Mouse (Mus musculus) cerebellum, adult 18-20 months (tissue): ENCODE data around the gene Mob1a.
A peak's percentile ranks its signal among the peaks of the same experiment; 100 is the strongest.

Experiments used
- DNase-seq, 2 experiments: peaks; one replicate each; pipeline ENCODE4 v3.0.0; 2021

Mob1a gene

GRCm38 (mm10) chr6:83325525-83326393, at the start of gene Mob1a, which contains the start of gene Mthfd2:
Gene Mob1a (plus strand): TSS chr6:83326016.
Gene Mthfd2 (minus strand): TSS chr6:83325908.
- peak; percentile 94 to 96 for DNase-seq

GRCm38 (mm10) chr6:83277151-83277550, 48.7 kb upstream of the Mob1a start:
- no peak for DNase-seq

- peak in 1 of 2 experiments; percentile 20 for DNase-seq
Observed at GRCm38 (mm10) chr6:83278881-83279280, 46.9 kb upstream of the Mob1a start.

- DNase-seq, result no peak
Observed at GRCm38 (mm10) chr6:83280256-83280955, 45.4 kb upstream of the Mob1a start.

- no peak for DNase-seq
Observed at GRCm38 (mm10) chr6:83300447-83301229, 25.2 kb upstream of the Mob1a start.

- DNase-seq, result no peak
Observed at GRCm38 (mm10) chr6:83301294-83301693, 24.5 kb upstream of the Mob1a start.

- DNase-seq, result peak in 1 of 2 experiments; percentile 10
Observed at GRCm38 (mm10) chr6:83302264-83302663, 23.6 kb upstream of the Mob1a start.

GRCm38 (mm10) chr6:83309017-83309416, 16.8 kb upstream of the Mob1a start:
- DNase-seq, result no peak

- no peak for DNase-seq
Observed at GRCm38 (mm10) chr6:83311206-83311605, 14.6 kb upstream of the Mob1a start.

- DNase-seq, result no peak
Observed at GRCm38 (mm10) chr6:83312021-83312420, 13.8 kb upstream of the Mob1a start.

GRCm38 (mm10) chr6:83312514-83312913, 13.3 kb upstream of the Mob1a start:
- DNase-seq, result no peak

- no peak for DNase-seq
Observed at GRCm38 (mm10) chr6:83315293-83315692, 10.5 kb upstream of the Mob1a start.

- DNase-seq, result no peak
Observed at GRCm38 (mm10) chr6:83316022-83316421, 9.8 kb upstream of the Mob1a start.

GRCm38 (mm10) chr6:83317108-83317741, 8.6 kb upstream of the Mob1a start:
- peak; percentile 93 to 96 for DNase-seq

GRCm38 (mm10) chr6:83321927-83322326, 3.9 kb upstream of the Mob1a start:
- no peak for DNase-seq

- DNase-seq, result no peak
Observed at GRCm38 (mm10) chr6:83322794-83323193, 3.0 kb upstream of the Mob1a start.

- no peak for DNase-seq
Observed at GRCm38 (mm10) chr6:83323652-83324419, 2.0 kb upstream of the Mob1a start.

- no peak for DNase-seq
Observed at GRCm38 (mm10) chr6:83326394-83326736, 549 bp downstream of the Mob1a start.

GRCm38 (mm10) chr6:83326761-83327160, 945 bp downstream of the Mob1a start:
- DNase-seq, result no peak

GRCm38 (mm10) chr6:83327591-83328190, 1.9 kb downstream of the Mob1a start:
- DNase-seq, result no peak

- peak; percentile 70 to 76 for DNase-seq
Observed at GRCm38 (mm10) chr6:83341387-83341786, 15.6 kb downstream of the Mob1a start.
